Mouse (Mus musculus) C2C12 (cell line): ENCODE results near the gene Stam. TPM values are rescaled to one million over a fixed set of nuclear protein-coding genes. Genes with fewer than 3 reads are reported as not detected.

Source experiments
- H3K27me3 ChIP-seq: one replicate; pipeline ENCODE4 v1.6.1; 2011; ENCODE audit not compliant: control insufficient read depth, insufficient read depth, insufficient read length
- H3K36me3 ChIP-seq: one replicate; pipeline ENCODE4 v1.6.1; 2011; ENCODE audit not compliant: control insufficient read depth, insufficient read depth
- H3K4me3 ChIP-seq: one replicate; pipeline ENCODE4 v1.5.1; 2011; ENCODE audit warnings: mild to moderate bottlenecking, control low read depth; ENCODE audit not compliant: poor library complexity, insufficient read depth, severe bottlenecking
- H3K79me2 ChIP-seq: one replicate; pipeline ENCODE4 v1.6.1; 2011; ENCODE audit not compliant: control insufficient read depth, insufficient read depth
- H3K79me3 ChIP-seq: one replicate; pipeline ENCODE4 v1.6.1; 2011; ENCODE audit warnings: low read depth, control low read depth
- H3ac ChIP-seq: one replicate; pipeline ENCODE3; 2011; ENCODE audit warnings: low read depth; ENCODE audit not compliant: control insufficient read depth, insufficient read length
- CEBPB ChIP-seq: IDR thresholded peaks from one replicate; pipeline ENCODE4 v1.6.1; 2011; ENCODE audit warnings: low read depth, mild to moderate bottlenecking, control low read depth, moderate library complexity
- CTCF ChIP-seq: IDR thresholded peaks from one replicate; pipeline ENCODE4 v1.5.1; 2011; ENCODE audit not compliant: control insufficient read depth, insufficient read depth, insufficient read length
- FOSL1 ChIP-seq: IDR thresholded peaks from one replicate; pipeline ENCODE4 v1.8.0; 2011; ENCODE audit warnings: mild to moderate bottlenecking, low read length; ENCODE audit not compliant: poor library complexity, insufficient read depth, severe bottlenecking
- MAX ChIP-seq: IDR thresholded peaks from one replicate; pipeline ENCODE4 v1.6.1; 2011; ENCODE audit warnings: mild to moderate bottlenecking, control low read depth
- MYOD1 ChIP-seq: IDR thresholded peaks from one replicate; pipeline ENCODE4 v1.6.1; 2011; ENCODE audit warnings: low read depth; ENCODE audit not compliant: control insufficient read depth, insufficient read length
- MYOG ChIP-seq: IDR thresholded peaks from one replicate; pipeline ENCODE4 v1.6.1; 2011; ENCODE audit not compliant: control insufficient read depth, insufficient read length; ENCODE audit errors: extremely low read depth
- USF1 ChIP-seq: IDR thresholded peaks from one replicate; pipeline ENCODE4 v1.6.1; 2011; ENCODE audit warnings: low read depth, mild to moderate bottlenecking, control low read depth, moderate library complexity
- polyA plus RNA-seq: library from polyadenylated mRNA; unstranded; fragments of >200 nt; fragmentation: generic; extraction: Trizol; gene quantifications from one replicate; pipeline ENCODE4 v1.2.1, GENCODE M21; 2012; ENCODE audit warnings: missing spikeins

Gene Stam
- polyA plus RNA-seq, 1 experiment, result 14.5 TPM

GRCm38 (mm10) chr2:14146913-14147312 lies 73.0 kb downstream of the Stam start:
- peaks cover 75% of the 10 kb centered on the region for H3K36me3 ChIP-seq
- no peak for TF ChIP-seq MYOG
- no peak for TF ChIP-seq CEBPB
- TF ChIP-seq CTCF, result no peak
- TF ChIP-seq FOSL1, result no peak
- no peak for TF ChIP-seq USF1
- no peak for TF ChIP-seq MAX
- no peak for TF ChIP-seq MYOD1
- no peak overlapping the region for H3K4me3 ChIP-seq

GRCm38 (mm10) chr2:14150829-14151228 lies 76.9 kb downstream of the Stam start:
- TF ChIP-seq MYOG (no peak), MYOD1 (no peak), CTCF (no peak), MAX (no peak), CEBPB (no peak), FOSL1 (no peak)
- Histone ChIP-seq H3ac (no peak overlapping the region), H3K4me3 (no peak overlapping the region), H3K36me3 (peaks cover 44% of the 10 kb centered on the region), H3K79me2 (no peaks in the 10 kb centered on the region), H3K27me3 (no peaks in the 10 kb centered on the region), H3K79me3 (no peaks in the 10 kb centered on the region)

More at GRCm38 (mm10) chr2:14146913-14147312, 73.0 kb downstream of the Stam start:
- Histone ChIP-seq H3K79me2 (no peaks in the 10 kb centered on the region), H3K27me3 (no peaks in the 10 kb centered on the region), H3ac (no peak overlapping the region), H3K79me3 (no peaks in the 10 kb centered on the region)

GRCm38 (mm10) chr2:14151854-14152253 lies 78.0 kb downstream of the Stam start:
- Histone ChIP-seq H3K36me3 (peaks cover 34% of the 10 kb centered on the region), H3ac (no peak overlapping the region), H3K27me3 (no peaks in the 10 kb centered on the region), H3K79me2 (no peaks in the 10 kb centered on the region), H3K79me3 (no peaks in the 10 kb centered on the region), H3K4me3 (no peak overlapping the region)
- TF ChIP-seq MYOD1, result no peak
- TF ChIP-seq MAX, result no peak
- TF ChIP-seq CEBPB, result no peak
- TF ChIP-seq MYOG, result no peak
- no peak for TF ChIP-seq USF1
- no peak for TF ChIP-seq FOSL1
- no peak for TF ChIP-seq CTCF

GRCm38 (mm10) chr2:14159047-14159446 lies 85.1 kb downstream of the Stam start:
- H3K27me3 ChIP-seq, result no peaks in the 10 kb centered on the region
- H3ac ChIP-seq, result no peak overlapping the region
- peaks cover 8% of the 10 kb centered on the region for H3K36me3 ChIP-seq
- H3K79me2 ChIP-seq, result no peaks in the 10 kb centered on the region
- H3K79me3 ChIP-seq, result no peaks in the 10 kb centered on the region
- TF ChIP-seq USF1 (no peak), CTCF (no peak), CEBPB (no peak), MAX (no peak), MYOG (no peak), MYOD1 (no peak), FOSL1 (no peak)
- no peak overlapping the region for H3K4me3 ChIP-seq

- peaks cover 7% of the 10 kb centered on the region for H3K36me3 ChIP-seq
- H3ac ChIP-seq, result no peak overlapping the region
- no peak for TF ChIP-seq CTCF
- TF ChIP-seq USF1, result no peak
- no peak for TF ChIP-seq CEBPB
- TF ChIP-seq FOSL1, result no peak
- no peaks in the 10 kb centered on the region for H3K27me3 ChIP-seq
- H3K4me3 ChIP-seq, result no peak overlapping the region
- no peaks in the 10 kb centered on the region for H3K79me3 ChIP-seq
- no peaks in the 10 kb centered on the region for H3K79me2 ChIP-seq
Measured at GRCm38 (mm10) chr2:14159756-14160155, 85.9 kb downstream of the Stam start.

DNA sequence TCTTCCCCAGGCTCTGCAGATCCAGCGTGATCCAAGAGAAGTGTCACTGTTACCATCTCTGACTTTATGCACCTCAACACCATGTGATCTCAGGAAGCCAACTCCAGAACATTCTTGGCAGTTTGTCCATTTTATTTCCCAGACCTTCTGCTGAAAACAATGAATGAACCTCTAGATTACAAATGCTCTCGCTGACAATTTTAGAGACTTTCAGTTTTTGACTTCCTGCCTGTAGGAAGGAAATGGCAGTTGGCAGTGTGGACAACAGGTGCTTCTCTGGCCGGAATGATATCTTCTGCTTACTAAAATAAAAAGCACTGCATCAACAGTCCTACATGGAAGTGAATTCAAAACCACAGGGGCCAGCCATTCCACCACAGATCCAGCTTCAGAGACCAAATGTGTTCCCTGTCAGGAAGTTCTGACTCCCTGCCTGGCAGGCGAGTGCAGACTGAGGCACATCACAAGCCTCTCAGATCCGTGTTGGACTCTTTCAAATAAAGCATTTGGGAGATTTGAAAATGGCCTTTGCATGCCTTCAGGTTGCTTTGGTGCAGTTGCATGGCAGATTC lies 90.6 kb downstream of the Stam start:
- Histone ChIP-seq H3ac (no peak overlapping the region), H3K36me3 (no peaks in the 10 kb centered on the region), H3K79me3 (no peaks in the 10 kb centered on the region), H3K4me3 (no peak overlapping the region), H3K27me3 (no peaks in the 10 kb centered on the region), H3K79me2 (no peaks in the 10 kb centered on the region)
- TF ChIP-seq FOSL1 (no peak), MAX (no peak), CEBPB (no peak), MYOD1 (no peak), MYOG (no peak), USF1 (no peak), CTCF (no peak)
